Mouse (Mus musculus): ENCODE results near the gene Pde10a. TPM values are rescaled to one million over a fixed set of nuclear protein-coding genes. Genes with fewer than 3 reads are reported as not detected.

Gene Pde10a
- polyA plus RNA-seq, 1 experiment from 2014 or later, result 0.88 TPM

DNA sequence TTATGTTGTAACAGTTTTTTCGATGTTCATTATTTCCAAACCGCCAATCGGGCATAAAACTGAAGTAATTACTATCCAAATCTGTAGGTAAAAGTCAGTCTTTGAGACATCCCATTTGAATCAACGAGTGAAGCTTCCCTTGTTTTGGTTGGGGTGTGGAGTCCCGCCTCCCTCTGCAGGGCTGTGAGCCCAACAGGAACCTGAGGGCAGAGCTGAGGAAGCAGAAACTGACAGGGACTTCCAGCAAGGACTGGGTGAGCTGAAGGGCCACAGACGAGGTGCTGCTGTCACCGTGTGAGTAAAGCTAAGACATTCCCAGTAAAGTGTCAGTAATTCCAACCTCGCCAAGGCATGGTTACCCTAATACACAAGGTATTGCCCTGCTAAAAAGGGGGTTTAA is 313.1 kb downstream of the Pde10a start:
- no peak for ATAC-seq (ENCODE audit: low read depth)
- WGBS, result 48% methylated on average over 8 of the region's 8 CpGs
- H3K4me3 ChIP-seq (ENCODE audit: low read length), result no peak overlapping the region
- no peaks in the 10 kb centered on the region for H3K36me3 ChIP-seq (ENCODE audit: control insufficient read depth, insufficient read depth, low read length)
- H3K27ac ChIP-seq (ENCODE audit: low read length), result no peak overlapping the region
- H3K4me2 ChIP-seq (ENCODE audit: low read depth, low read length), result no peak overlapping the region
- H3K27me3 ChIP-seq (ENCODE audit: control insufficient read depth, insufficient read depth, low read depth, low read length), result no peaks in the 10 kb centered on the region
- H3K4me1 ChIP-seq (replicated peaks; ENCODE audit: control insufficient read depth, insufficient read depth, low read length), result peaks cover 7% of the 10 kb centered on the region; the same call in 1 of the 2 replicates
- H3K9me3 ChIP-seq (ENCODE audit: control insufficient read depth, low read length), result no peaks in the 10 kb centered on the region
- H3K9ac ChIP-seq (ENCODE audit: low read length), result no peak overlapping the region

DNA sequence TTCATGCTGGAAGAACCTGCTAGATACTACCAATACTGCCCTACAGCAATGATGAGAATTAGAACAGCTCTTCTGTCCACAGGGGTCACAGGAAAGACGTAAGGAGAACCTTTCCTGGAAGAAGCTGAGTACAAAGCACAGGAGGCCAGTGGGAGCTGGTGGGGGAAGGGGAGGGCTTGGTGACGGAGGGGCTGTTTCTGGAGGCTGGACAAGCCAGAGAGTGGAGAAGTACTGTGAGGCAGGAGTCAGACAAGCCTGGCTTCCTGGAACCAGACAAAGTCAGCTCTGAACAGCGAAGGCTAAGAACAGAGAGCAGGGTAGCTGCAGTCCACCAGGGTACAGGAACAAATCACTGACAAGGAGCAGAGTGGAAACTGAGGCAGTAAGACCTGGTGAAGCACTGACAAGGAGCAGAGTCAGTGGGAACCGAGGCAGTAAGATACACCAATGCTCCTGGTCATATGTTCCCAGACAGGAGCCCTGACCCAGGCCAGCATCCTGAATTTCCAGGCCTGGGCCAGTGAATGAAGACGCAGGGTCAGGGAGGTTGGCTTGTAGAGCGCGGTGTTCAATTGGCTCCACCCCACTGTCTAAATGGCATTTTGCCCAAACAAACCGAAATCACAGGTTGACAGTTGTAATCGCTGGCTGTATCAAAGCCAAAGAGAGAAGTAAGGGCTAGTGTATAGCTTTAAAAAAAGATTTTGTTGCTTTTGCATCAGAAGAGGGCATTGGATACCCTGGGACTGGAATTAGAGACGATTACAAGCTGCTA is 314.3 kb downstream of the Pde10a start:
- no peak overlapping the region for H3K9ac ChIP-seq (ENCODE audit: low read length)
- no peak overlapping the region for H3K27ac ChIP-seq (ENCODE audit: low read length)
- H3K4me3 ChIP-seq (ENCODE audit: low read length), result no peak overlapping the region
- ATAC-seq (ENCODE audit: low read depth), result no peak
- H3K4me1 ChIP-seq (replicated peaks; ENCODE audit: control insufficient read depth, insufficient read depth, low read length), result peaks cover 7% of the 10 kb centered on the region; the same call in 1 of the 2 replicates
- H3K9me3 ChIP-seq (ENCODE audit: control insufficient read depth, low read length), result no peaks in the 10 kb centered on the region
- H3K36me3 ChIP-seq (ENCODE audit: control insufficient read depth, insufficient read depth, low read length), result no peaks in the 10 kb centered on the region
- H3K27me3 ChIP-seq (ENCODE audit: control insufficient read depth, insufficient read depth, low read depth, low read length), result no peaks in the 10 kb centered on the region
- no peak overlapping the region for H3K4me2 ChIP-seq (ENCODE audit: low read depth, low read length)
- WGBS, result 62% methylated on average over 10 of the region's 10 CpGs

DNA sequence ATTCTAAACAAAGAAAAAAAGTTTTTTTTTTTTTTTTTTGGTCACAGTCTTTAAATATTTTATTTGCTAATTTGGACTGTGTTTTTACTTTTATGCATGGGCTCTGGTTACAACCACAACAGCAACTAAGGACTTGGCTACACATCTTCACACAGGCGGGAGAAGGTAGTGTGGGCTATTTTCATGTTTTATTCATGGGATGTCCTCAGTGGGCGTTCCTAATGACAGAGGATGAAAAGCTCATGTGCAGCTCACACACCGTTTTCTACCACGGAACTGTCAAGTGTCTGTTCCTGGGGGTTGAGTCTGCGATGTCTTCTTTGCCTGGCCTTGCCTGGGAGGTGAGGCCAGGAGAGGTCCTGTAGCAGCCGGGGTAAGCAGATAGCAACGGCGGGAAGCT is 315.9 kb downstream of the Pde10a start:
- Histone ChIP-seq H3K9me3 (ENCODE audit: control insufficient read depth, low read length) (no peaks in the 10 kb centered on the region), H3K36me3 (ENCODE audit: control insufficient read depth, insufficient read depth, low read length) (no peaks in the 10 kb centered on the region), H3K4me2 (ENCODE audit: low read depth, low read length) (no peak overlapping the region), H3K9ac (ENCODE audit: low read length) (no peak overlapping the region), H3K4me3 (ENCODE audit: low read length) (no peak overlapping the region), H3K4me1 (replicated peaks; ENCODE audit: control insufficient read depth, insufficient read depth, low read length) (peaks cover 7% of the 10 kb centered on the region; the same call in 1 of the 2 replicates), H3K27ac (ENCODE audit: low read length) (no peak overlapping the region), H3K27me3 (ENCODE audit: control insufficient read depth, insufficient read depth, low read depth, low read length) (no peaks in the 10 kb centered on the region)
- no peak for ATAC-seq (ENCODE audit: low read depth)
- 82% methylated on average over 8 of the region's 8 CpGs for WGBS

DNA sequence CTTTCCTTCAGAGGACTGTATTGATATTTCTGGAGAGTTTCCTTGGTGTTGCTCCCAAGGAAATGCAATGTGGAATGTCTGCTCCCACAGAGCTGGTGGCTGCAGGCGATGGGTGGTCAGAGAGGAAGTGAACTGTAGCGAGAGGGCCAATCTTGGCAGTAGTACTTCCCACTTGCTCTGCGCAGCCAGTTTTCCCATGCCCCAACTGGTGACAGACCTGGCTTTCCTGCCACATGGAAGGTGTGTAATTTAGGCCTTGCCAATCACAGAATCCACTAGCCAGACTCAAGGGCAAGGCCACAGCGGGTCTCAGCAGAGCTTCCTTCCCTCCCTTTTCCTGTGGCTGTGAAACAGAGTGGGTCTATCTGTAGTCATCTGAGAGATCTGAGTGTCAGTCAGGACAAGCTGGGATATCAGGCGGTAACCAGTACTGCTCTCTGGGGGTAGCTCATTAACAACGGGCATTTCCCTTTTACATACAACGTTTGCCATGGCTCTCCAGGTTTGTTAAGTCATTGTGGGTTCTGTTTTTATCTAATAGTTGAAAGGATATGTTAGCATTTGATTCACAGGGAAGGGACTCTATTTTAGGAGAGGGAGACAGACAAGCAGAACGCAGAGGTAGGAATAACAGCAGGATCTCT is 316.8 kb downstream of the Pde10a start:
- Histone ChIP-seq H3K9me3 (ENCODE audit: control insufficient read depth, low read length) (no peaks in the 10 kb centered on the region), H3K9ac (ENCODE audit: low read length) (no peak overlapping the region), H3K4me2 (ENCODE audit: low read depth, low read length) (no peak overlapping the region), H3K27me3 (ENCODE audit: control insufficient read depth, insufficient read depth, low read depth, low read length) (no peaks in the 10 kb centered on the region), H3K36me3 (ENCODE audit: control insufficient read depth, insufficient read depth, low read length) (no peaks in the 10 kb centered on the region), H3K27ac (ENCODE audit: low read length) (no peak overlapping the region), H3K4me1 (replicated peaks; ENCODE audit: control insufficient read depth, insufficient read depth, low read length) (peaks cover 7% of the 10 kb centered on the region; the same call in 1 of the 2 replicates), H3K4me3 (ENCODE audit: low read length) (no peak overlapping the region)
- WGBS, result 64% methylated on average over 8 of the region's 8 CpGs
- ATAC-seq (ENCODE audit: low read depth), result no peak

DNA sequence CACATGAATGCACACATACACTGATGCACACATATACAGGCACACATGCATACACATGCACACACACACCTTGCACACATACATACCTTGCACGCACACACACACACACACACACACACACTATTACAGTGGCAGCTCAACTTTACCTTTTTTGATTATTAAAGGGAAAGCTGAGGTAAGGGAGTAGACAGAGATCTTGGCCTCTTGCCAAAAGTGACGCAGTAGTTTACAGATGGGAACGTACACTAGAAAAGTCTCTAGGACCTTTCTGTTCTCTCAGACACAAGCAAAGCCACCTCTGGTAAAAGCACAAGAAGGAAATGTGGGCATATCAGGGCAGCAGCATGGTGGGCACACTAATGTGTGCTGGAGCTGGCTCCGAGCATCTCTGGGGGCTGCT is 317.5 kb downstream of the Pde10a start:
- no peak overlapping the region for H3K4me2 ChIP-seq (ENCODE audit: low read depth, low read length)
- H3K4me3 ChIP-seq (ENCODE audit: low read length), result no peak overlapping the region
- H3K36me3 ChIP-seq (ENCODE audit: control insufficient read depth, insufficient read depth, low read length), result no peaks in the 10 kb centered on the region
- H3K9me3 ChIP-seq (ENCODE audit: control insufficient read depth, low read length), result no peaks in the 10 kb centered on the region
- no peak overlapping the region for H3K9ac ChIP-seq (ENCODE audit: low read length)
- H3K4me1 ChIP-seq (replicated peaks; ENCODE audit: control insufficient read depth, insufficient read depth, low read length), result peaks cover 7% of the 10 kb centered on the region; the same call in 1 of the 2 replicates
- 39% methylated on average over 4 of the region's 4 CpGs for WGBS
- no peaks in the 10 kb centered on the region for H3K27me3 ChIP-seq (ENCODE audit: control insufficient read depth, insufficient read depth, low read depth, low read length)
- 0 out of 2 replicates have a peak, but pooled peaks have one; percentile 12 for ATAC-seq (ENCODE audit: low read depth)
- no peak overlapping the region for H3K27ac ChIP-seq (ENCODE audit: low read length)

DNA sequence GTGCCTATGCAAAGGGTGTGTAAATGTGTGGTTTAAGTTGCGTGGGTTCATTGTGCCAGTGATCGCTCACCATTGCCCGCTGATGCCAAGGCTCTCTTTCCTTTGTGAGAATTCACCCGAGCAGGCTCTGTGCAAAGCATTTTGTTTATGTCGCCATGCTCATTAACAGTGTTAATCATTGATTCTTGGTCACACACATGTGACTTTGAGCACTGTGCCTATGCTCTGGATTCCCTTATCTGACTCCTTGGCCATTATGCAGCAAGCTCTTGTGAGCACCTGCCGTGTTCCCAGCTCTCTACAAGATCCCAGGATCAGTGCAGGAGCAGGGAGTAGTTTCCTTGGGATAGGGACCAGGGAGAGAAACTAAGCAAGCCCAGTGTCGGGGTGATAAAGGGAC is 318.8 kb downstream of the Pde10a start:
- 83% methylated on average over 7 of the region's 7 CpGs for WGBS
- no peak overlapping the region for H3K4me3 ChIP-seq (ENCODE audit: low read length)
- peaks cover 7% of the 10 kb centered on the region; the same call in 1 of the 2 replicates for H3K4me1 ChIP-seq (replicated peaks; ENCODE audit: control insufficient read depth, insufficient read depth, low read length)
- H3K9me3 ChIP-seq (ENCODE audit: control insufficient read depth, low read length), result no peaks in the 10 kb centered on the region
- no peak for ATAC-seq (ENCODE audit: low read depth)
- no peak overlapping the region for H3K9ac ChIP-seq (ENCODE audit: low read length)
- H3K36me3 ChIP-seq (ENCODE audit: control insufficient read depth, insufficient read depth, low read length), result no peaks in the 10 kb centered on the region
- H3K27ac ChIP-seq (ENCODE audit: low read length), result no peak overlapping the region
- no peak overlapping the region for H3K4me2 ChIP-seq (ENCODE audit: low read depth, low read length)
- no peaks in the 10 kb centered on the region for H3K27me3 ChIP-seq (ENCODE audit: control insufficient read depth, insufficient read depth, low read depth, low read length)

DNA sequence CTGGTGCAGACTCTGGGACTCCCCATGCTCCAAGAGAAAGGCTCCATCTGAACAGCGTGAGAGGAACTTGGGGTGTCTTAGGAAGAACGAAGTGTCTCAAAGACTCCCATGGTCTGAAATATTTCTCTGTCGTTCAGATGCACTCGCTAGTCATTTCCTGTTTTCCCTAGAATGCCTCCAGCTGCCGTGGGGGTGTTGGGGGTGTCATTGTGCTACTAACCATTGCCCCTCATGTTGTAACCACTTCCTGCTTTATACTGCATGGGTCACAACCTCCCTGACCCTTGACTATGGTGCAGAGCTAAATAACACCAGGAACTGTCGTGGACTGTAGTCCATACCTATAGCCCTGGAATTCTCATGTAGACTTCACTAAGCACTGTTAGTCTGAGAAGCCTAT is 321.3 kb downstream of the Pde10a start:
- Histone ChIP-seq H3K9me3 (ENCODE audit: control insufficient read depth, low read length) (no peaks in the 10 kb centered on the region), H3K36me3 (ENCODE audit: control insufficient read depth, insufficient read depth, low read length) (no peaks in the 10 kb centered on the region), H3K4me3 (ENCODE audit: low read length) (no peak overlapping the region), H3K9ac (ENCODE audit: low read length) (no peak overlapping the region), H3K4me1 (replicated peaks; ENCODE audit: control insufficient read depth, insufficient read depth, low read length) (peaks cover 7% of the 10 kb centered on the region; the same call in 1 of the 2 replicates), H3K27me3 (ENCODE audit: control insufficient read depth, insufficient read depth, low read depth, low read length) (no peaks in the 10 kb centered on the region), H3K27ac (ENCODE audit: low read length) (no peak overlapping the region), H3K4me2 (ENCODE audit: low read depth, low read length) (no peak overlapping the region)
- ATAC-seq (ENCODE audit: low read depth), result no peak
- WGBS, result 51% methylated on average over 6 of the region's 6 CpGs

DNA sequence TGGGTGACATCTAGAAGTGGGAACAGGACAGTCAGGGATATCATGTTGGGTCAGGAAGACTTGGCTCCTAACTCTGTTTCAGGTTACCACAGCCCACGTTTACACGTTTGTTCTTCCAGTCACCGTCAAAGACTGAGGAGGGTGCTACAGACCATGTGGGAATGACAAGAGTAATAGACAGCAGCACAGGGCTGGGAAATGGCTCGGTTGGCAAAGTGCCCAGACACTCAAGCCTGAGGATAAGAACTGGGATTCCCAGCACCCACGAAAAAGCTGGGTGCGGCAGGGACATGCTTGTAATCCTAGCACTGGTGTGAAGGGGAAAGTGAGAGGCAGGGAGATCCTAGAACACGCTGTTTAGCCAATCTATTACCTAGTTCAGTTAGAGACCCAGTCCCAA is 322.4 kb downstream of the Pde10a start:
- no peak for ATAC-seq (ENCODE audit: low read depth)
- no peak overlapping the region for H3K9ac ChIP-seq (ENCODE audit: low read length)
- 30% methylated on average over 7 of the region's 7 CpGs for WGBS
- no peak overlapping the region for H3K4me3 ChIP-seq (ENCODE audit: low read length)
- no peak overlapping the region for H3K27ac ChIP-seq (ENCODE audit: low read length)
- no peaks in the 10 kb centered on the region for H3K36me3 ChIP-seq (ENCODE audit: control insufficient read depth, insufficient read depth, low read length)
- no peak overlapping the region for H3K4me2 ChIP-seq (ENCODE audit: low read depth, low read length)
- H3K27me3 ChIP-seq (ENCODE audit: control insufficient read depth, insufficient read depth, low read depth, low read length), result no peaks in the 10 kb centered on the region
- peaks cover 3% of the 10 kb centered on the region; the same call in 1 of the 2 replicates for H3K4me1 ChIP-seq (replicated peaks; ENCODE audit: control insufficient read depth, insufficient read depth, low read length)
- no peaks in the 10 kb centered on the region for H3K9me3 ChIP-seq (ENCODE audit: control insufficient read depth, low read length)

DNA sequence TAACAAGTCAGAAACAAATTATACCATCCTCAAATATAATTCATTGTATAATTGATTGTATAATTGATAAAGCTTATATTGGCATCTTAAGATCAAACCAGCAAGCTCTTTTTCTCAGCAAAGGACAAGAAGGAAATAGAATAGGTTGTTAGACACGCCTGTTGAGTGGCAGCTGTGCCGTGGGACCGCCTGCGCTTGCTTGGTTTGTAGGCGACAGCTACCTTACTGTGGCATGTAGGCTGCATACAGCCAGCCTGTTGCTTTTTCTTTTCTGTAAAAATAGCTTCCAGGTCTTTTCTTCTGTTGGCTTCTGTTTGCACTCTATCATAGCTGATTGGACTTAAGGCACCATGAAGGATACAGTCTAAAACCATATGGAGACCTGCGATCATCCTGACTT is 326.7 kb downstream of the Pde10a start:
- no peak overlapping the region for H3K27ac ChIP-seq (ENCODE audit: low read length)
- no peak overlapping the region for H3K4me3 ChIP-seq (ENCODE audit: low read length)
- no peaks in the 10 kb centered on the region; the same call in 1 of the 2 replicates for H3K4me1 ChIP-seq (replicated peaks; ENCODE audit: control insufficient read depth, insufficient read depth, low read length)
- WGBS, result 90% methylated on average over 6 of the region's 6 CpGs
- no peaks in the 10 kb centered on the region for H3K9me3 ChIP-seq (ENCODE audit: control insufficient read depth, low read length)
- no peak for ATAC-seq (ENCODE audit: low read depth)
- H3K27me3 ChIP-seq (ENCODE audit: control insufficient read depth, insufficient read depth, low read depth, low read length), result no peaks in the 10 kb centered on the region
- H3K36me3 ChIP-seq (ENCODE audit: control insufficient read depth, insufficient read depth, low read length), result no peaks in the 10 kb centered on the region
- H3K9ac ChIP-seq (ENCODE audit: low read length), result no peak overlapping the region
- no peak overlapping the region for H3K4me2 ChIP-seq (ENCODE audit: low read depth, low read length)

Measured in lung, embryonic 16.5 days (tissue).